Mouse (Mus musculus) spleen, adult 2 months (tissue): Measurements from ENCODE around the gene Best1. TPM values are rescaled to one million over a fixed set of nuclear protein-coding genes. Genes with fewer than 3 reads are reported as not detected.
A peak's percentile ranks its signal among the peaks of the same experiment; 100 is the strongest.

ENCODE experiments used
- DNase-seq, 2 experiments: peaks; one replicate each; pipeline versions ENCODE4 v3.0.0 to v3.0.0-alpha.2; 2012 to 2021; ENCODE audit warnings: low spot score in 2 of 2, low read depth in 1 of 2
- H3K27ac ChIP-seq: fragments of 200-500 bp; 2 replicates; pipeline ENCODE4 v1.5.1; 2012; ENCODE audit warnings: low read length, inconsistent platforms; ENCODE audit not compliant: insufficient read depth
- H3K27me3 ChIP-seq: fragments of 200-500 bp; 2 replicates; pipeline ENCODE4 v1.6.1; 2012; ENCODE audit warnings: mild to moderate bottlenecking, moderate library complexity, low read length, inconsistent platforms; ENCODE audit not compliant: control insufficient read depth, insufficient read depth
- H3K36me3 ChIP-seq: fragments of 200-500 bp; 2 replicates; pipeline ENCODE4 v1.6.1; 2012; ENCODE audit warnings: mild to moderate bottlenecking, low read length, inconsistent platforms; ENCODE audit not compliant: control insufficient read depth, insufficient read depth
- H3K4me1 ChIP-seq: fragments of 200-500 bp; 2 replicates; pipeline ENCODE4 v1.6.1; 2011; ENCODE audit warnings: inconsistent platforms; ENCODE audit not compliant: control insufficient read depth, insufficient read depth, insufficient read length
- H3K4me3 ChIP-seq: fragments of 200-500 bp; 2 replicates; pipeline ENCODE4 v1.5.1; 2011; ENCODE audit warnings: mild to moderate bottlenecking, inconsistent platforms; ENCODE audit not compliant: insufficient read depth, insufficient read length; ENCODE audit errors: extremely low read depth
- CTCF ChIP-seq: fragments of 200-500 bp; IDR thresholded peaks from 2 replicates; pipeline ENCODE4 v1.5.1; 2011; ENCODE audit warnings: mild to moderate bottlenecking, inconsistent platforms; ENCODE audit not compliant: insufficient read depth, insufficient read length, insufficient replicate concordance; ENCODE audit errors: extremely low read depth
- POLR2A ChIP-seq: fragments of 200-500 bp; IDR thresholded peaks from 2 replicates; pipeline ENCODE4 v1.6.1; 2011; ENCODE audit warnings: low read depth, low read length, inconsistent platforms
- WGBS: fragments of 180-500 bp; shearing (Covaris S2); methylation state at CpG from one replicate; pipeline ENCODE4 v1.1.7; 2018; 5-methylcytosine and 5-hydroxymethylcytosine counted together
- polyA plus RNA-seq: library from polyadenylated mRNA; depleted of rRNA; stranded (reverse); fragments of >200 nt; gene quantifications from 2 replicates; pipeline ENCODE4 v1.2.3, GENCODE M21; 2012

Best1 gene
- polyA plus RNA-seq, 1 experiment, result 0.20 TPM

DNA sequence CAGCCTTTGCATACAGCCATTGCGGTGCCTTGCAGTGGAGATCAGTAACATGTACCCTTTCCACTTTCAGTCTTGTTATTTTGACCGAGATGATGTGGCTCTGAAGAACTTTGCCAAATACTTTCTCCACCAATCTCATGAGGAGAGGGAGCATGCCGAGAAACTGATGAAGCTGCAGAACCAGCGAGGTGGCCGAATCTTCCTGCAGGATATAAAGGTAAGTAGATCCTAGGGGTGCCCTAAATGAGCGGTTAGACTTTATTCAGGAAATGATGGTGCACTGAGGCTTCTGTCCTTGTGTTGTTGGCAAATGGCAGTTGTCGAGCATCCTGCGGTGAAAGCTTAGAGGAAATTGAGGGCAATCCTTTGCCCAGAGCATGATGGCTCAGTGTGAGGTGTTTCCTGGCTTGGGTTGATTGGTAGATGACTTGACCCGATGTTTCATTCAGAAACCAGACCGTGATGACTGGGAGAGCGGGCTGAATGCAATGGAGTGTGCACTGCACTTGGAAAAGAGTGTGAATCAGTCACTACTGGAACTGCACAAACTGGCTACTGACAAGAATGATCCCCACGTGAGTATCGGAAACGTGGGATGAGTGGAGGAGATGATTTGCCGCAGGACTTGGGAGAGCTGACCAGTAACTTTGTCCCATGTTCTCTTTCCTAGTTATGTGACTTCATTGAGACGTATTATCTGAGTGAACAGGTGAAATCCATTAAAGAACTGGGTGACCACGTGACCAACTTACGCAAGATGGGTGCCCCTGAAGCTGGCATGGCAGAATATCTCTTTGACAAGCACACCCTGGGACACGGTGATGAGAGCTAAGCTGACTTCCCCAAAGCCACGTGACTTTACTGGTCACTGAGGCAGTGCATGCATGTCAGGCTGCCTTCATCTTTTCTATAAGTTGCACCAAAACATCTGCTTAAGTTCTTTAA lies 17.1 kb downstream of the Best1 start:
- H3K4me3 ChIP-seq, result peak overlapping the region; percentile 38
- TF ChIP-seq POLR2A (no peak), CTCF (no peak)
- H3K36me3 ChIP-seq, result peaks cover 22% of the 10 kb centered on the region
- peak overlapping the region; percentile 37 for H3K27ac ChIP-seq
- H3K27me3 ChIP-seq, result no peaks in the 10 kb centered on the region
- no peak for DNase-seq
- WGBS, result 45% methylated on average over 20 of the region's 20 CpGs
- peaks cover 12% of the 10 kb centered on the region; the same call in 1 of the 2 replicates for H3K4me1 ChIP-seq

DNA sequence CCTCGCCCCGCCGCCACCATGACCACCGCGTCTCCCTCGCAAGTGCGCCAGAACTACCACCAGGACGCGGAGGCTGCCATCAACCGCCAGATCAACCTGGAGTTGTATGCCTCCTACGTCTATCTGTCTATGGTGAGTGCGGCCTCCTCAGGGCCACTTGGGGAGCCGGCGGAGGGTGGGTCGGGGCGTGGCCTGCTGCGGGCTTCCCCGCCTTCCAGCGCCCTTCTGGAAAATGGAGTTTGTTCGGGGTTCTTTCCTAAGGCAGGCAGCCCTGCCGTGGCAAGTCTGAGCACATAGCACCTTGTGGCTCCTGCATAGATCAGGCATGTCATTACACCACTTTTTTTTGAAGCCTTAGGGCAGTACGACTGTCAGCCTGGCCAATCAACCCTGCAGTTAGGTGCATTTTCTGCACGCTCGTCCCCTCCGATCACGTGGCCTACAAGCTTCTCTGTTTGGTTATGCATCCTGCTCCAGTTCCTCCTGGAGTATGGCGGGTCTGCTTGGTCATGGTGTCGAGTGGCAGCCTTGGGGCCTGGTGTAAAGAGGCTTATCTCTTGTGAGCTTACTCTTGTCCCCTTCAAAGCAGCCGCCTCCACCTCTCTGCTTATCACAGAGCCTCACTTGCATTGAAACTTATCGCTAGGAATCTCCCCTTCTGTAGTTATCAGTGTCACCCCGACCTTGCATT lies 18.4 kb downstream of the Best1 start:
- peak overlapping the region; percentile 97 for H3K27ac ChIP-seq
- TF ChIP-seq POLR2A, result no peak
- TF ChIP-seq CTCF, result no peak
- H3K4me1 ChIP-seq, result peaks cover 12% of the 10 kb centered on the region; the same call in 1 of the 2 replicates
- WGBS, result under 1% methylated on average over 31 of the region's 31 CpGs
- DNase-seq, result peak; percentile 39 to 67
- H3K4me3 ChIP-seq, result peak overlapping the region; percentile 95
- peaks cover 22% of the 10 kb centered on the region for H3K36me3 ChIP-seq
- no peaks in the 10 kb centered on the region for H3K27me3 ChIP-seq

DNA sequence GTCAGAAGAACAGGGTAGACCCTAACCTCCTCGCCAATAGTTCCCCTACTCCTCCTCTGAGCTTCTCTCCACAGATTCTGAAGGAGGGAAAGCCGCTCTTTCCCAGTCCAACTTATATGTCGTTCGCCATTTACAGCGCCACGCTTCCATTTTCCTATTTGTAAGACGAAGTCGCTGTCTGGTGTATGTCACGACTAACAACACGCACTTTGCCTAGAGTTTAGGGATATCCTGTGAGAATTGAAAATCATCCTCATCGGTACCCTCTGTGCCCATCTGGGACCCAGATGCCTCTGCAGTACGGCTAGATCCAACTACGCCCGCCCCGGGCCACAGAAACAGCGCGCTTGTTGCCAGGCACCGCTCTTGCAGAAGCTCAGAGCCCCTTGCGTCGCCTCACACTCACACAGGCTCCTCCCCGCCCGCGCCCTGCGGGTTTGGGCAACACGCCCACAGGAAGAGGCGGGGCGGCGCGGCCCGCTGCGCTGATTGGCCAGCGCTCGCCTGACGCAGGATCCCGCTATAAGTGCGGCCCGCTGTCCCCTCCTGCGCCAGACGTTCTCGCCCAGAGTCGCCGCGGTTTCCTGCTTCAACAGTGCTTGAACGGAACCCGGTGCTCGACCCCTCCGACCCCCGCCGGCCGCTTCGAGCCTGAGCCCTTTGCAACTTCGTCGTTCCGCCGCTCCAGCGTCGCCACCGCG lies 19.1 kb downstream of the Best1 start:
- no peaks in the 10 kb centered on the region for H3K27me3 ChIP-seq
- DNase-seq, result peak; percentile 93 to 96
- peaks cover 22% of the 10 kb centered on the region for H3K36me3 ChIP-seq
- H3K27ac ChIP-seq, result peak overlapping the region; percentile 97
- TF ChIP-seq POLR2A, result peak; percentile 99
- TF ChIP-seq CTCF, result no peak
- H3K4me3 ChIP-seq, result peak overlapping the region; percentile 95
- WGBS, result under 1% methylated on average over 59 of the region's 59 CpGs
- H3K4me1 ChIP-seq, result peaks cover 12% of the 10 kb centered on the region; the same call in 1 of the 2 replicates

GRCm38 (mm10) chr19:9981621-9982020 lies 19.8 kb downstream of the Best1 start:
- 84% methylated on average over 4 of the region's 4 CpGs for WGBS
- no peaks in the 10 kb centered on the region for H3K27me3 ChIP-seq
- no peak for DNase-seq
- H3K27ac ChIP-seq, result peak overlapping the region; percentile 79; the same call in 1 of the 2 replicates
- peak overlapping the region; percentile 57; the same call in 1 of the 2 replicates for H3K4me3 ChIP-seq
- TF ChIP-seq CTCF (no peak), POLR2A (no peak)
- H3K36me3 ChIP-seq, result peaks cover 22% of the 10 kb centered on the region
- peaks cover 12% of the 10 kb centered on the region; the same call in 1 of the 2 replicates for H3K4me1 ChIP-seq

DNA sequence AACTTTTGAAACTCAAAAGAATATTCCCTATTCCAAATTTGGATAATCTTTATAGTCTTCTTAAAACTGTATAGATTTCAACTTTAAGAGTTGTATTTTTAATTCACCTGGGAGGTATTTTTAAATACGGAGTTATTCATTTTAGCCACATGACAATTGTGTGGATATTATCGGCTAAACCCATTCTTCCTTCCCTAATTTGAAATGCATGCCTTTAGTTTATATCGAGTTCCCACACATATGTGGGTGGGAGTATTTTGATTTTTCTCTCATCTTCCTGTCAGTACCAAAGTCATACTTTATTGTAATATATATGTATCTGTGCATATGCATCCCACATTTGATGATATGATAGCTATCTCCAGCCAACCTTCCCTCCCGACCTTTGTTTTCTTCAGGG lies 21.2 kb downstream of the Best1 start, which contains the start of gene Fth1:
Gene Fth1 (plus strand): TSS at position 341 of the 400 bp plus-strand sequence.
- Histone ChIP-seq H3K36me3 (peaks cover 14% of the 10 kb centered on the region), H3K4me1 (peaks cover 12% of the 10 kb centered on the region; the same call in 1 of the 2 replicates), H3K4me3 (no peak within 1 kb of the TSS), H3K27ac (no peak within 1 kb of the TSS), H3K27me3 (no peaks in the 10 kb centered on the region)
- WGBS, result 58% methylated on average over 4 of the region's 4 CpGs
- DNase-seq, result no peak
- no peak for TF ChIP-seq POLR2A
- no peak for TF ChIP-seq CTCF

DNA sequence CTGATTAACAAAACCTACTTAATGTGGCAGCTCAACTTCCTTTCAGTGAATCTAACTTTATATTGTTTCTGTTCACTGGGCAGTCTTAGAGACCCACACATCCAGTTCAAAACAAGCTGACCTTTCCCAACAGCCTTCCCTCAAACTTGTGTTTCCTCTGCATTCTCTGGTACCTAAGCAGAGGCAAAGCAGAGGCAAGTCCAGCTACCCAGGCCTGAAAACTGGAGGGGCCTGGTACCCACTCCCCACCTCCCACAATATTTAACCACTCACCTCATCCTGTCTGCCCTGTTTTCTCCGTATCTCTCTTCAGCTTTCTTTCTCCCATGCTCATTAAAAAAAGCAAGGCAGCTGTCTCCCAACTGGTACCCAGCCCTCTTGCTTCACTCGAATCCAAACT lies 22.3 kb downstream of the Best1 start:
- 79% methylated on average over 2 of the region's 2 CpGs for WGBS
- no peak overlapping the region for H3K4me3 ChIP-seq
- no peak for DNase-seq
- peaks cover 8% of the 10 kb centered on the region; the same call in 1 of the 2 replicates for H3K4me1 ChIP-seq
- H3K27ac ChIP-seq, result peak overlapping the region; percentile 65
- H3K36me3 ChIP-seq, result peaks cover 3% of the 10 kb centered on the region; the same call in 1 of the 2 replicates
- TF ChIP-seq CTCF (no peak), POLR2A (no peak)
- no peaks in the 10 kb centered on the region for H3K27me3 ChIP-seq
